Mouse (Mus musculus): ENCODE measurements around the gene Ube2e2. TPM values are rescaled to one million over a fixed set of nuclear protein-coding genes. Genes with fewer than 3 reads are reported as not detected.

Gene Ube2e2
- total and polyA plus RNA-seq, 3 experiments = not detected

GRCm38 (mm10) chr14:18618603-18619002 lies 275.5 kb downstream of the Ube2e2 start:
- H3K27me3 ChIP-seq (replicated peaks) = no peaks in the 10 kb centered on the region
- H3K4me3 ChIP-seq (replicated peaks in 1 of 3; ENCODE audit: low read depth in 2 of 3, low read length in 2 of 3, poor library complexity in 1 of 3) = no peak overlapping the region
- no peaks in the 10 kb centered on the region for H3K79me2 ChIP-seq (replicated peaks; ENCODE audit: control insufficient read depth, extremely low read depth, insufficient read depth, poor library complexity, severe bottlenecking)
- H3K4me1 ChIP-seq (ENCODE audit: control insufficient read depth in 1 of 2, insufficient read depth in 2 of 2) = no peaks in the 10 kb centered on the region
- no peak overlapping the region for H3K9ac ChIP-seq (ENCODE audit: insufficient read depth, low read depth)
- dilution Hi-C loops (cut with MboI; ENCODE audit: extremely low pct_ligation_motif_present, extremely low pct_unique_long_range_greater_than_20kb, low sequenced_read_pairs) = no loop called here
- H3K36me3 ChIP-seq (replicated peaks in 1 of 2; ENCODE audit: control insufficient read depth in 1 of 2, insufficient read depth in 1 of 2, low read length in 1 of 2) = no peaks in the 10 kb centered on the region
- no peak overlapping the region for H3K4me2 ChIP-seq (ENCODE audit: insufficient read depth, low read depth, poor library complexity, severe bottlenecking)
- H3K27ac ChIP-seq (ENCODE audit: insufficient read depth, low read depth) = no peak overlapping the region
- in situ Hi-C loops (cut with MboI; ENCODE audit: low pct_ligation_motif_present, low pct_unique_long_range_greater_than_20kb, low sequenced_read_pairs) = no loop called here
- H3K9me3 ChIP-seq (replicated peaks; ENCODE audit: low read length) = no peaks in the 10 kb centered on the region
- no peak for DNase-seq (ENCODE audit: extremely low read depth)
- TF ChIP-seq ZNF384 (IDR thresholded peaks at IDR 0.05; ENCODE audit: low read depth, low read length) (no peak), CHD2 (IDR thresholded peaks at IDR 0.05; ENCODE audit: low read length) (no peak), TBP (conservative IDR thresholded peaks at IDR 0.05; ENCODE audit: low read depth, low read length) (no peak), CTCF (conservative IDR thresholded peaks at IDR 0.05 in 1 of 2, IDR thresholded peaks at IDR 0.05 in 1 of 2; ENCODE audit: low read depth in 2 of 2, low read length in 2 of 2) (no peak), POLR2A (IDR thresholded peaks at IDR 0.05; ENCODE audit: low read depth, low read length) (no peak), IRF4 (IDR thresholded peaks at IDR 0.05; ENCODE audit: low read depth, low read length) (no peak), E2F4 (IDR thresholded peaks at IDR 0.05; ENCODE audit: insufficient replicate concordance, low read depth, low read length) (no peak), RAD21 (IDR thresholded peaks at IDR 0.05; ENCODE audit: low read depth, low read length) (no peak), POLR2AphosphoS2 (IDR thresholded peaks at IDR 0.05; ENCODE audit: low read depth, low read length) (no peak), EP300 (IDR thresholded peaks at IDR 0.05; ENCODE audit: low read length) (no peak), MEF2A (IDR thresholded peaks at IDR 0.05; ENCODE audit: borderline replicate concordance, low read depth, low read length) (no peak), ZC3H11A (IDR thresholded peaks at IDR 0.05; ENCODE audit: low read depth, low read length) (no peak), NRF1 (IDR thresholded peaks at IDR 0.05; ENCODE audit: low read depth, low read length) (no peak), MYC (IDR thresholded peaks at IDR 0.05; ENCODE audit: low read depth, low read length) (no peak), NELFE (IDR thresholded peaks at IDR 0.05; ENCODE audit: low read depth, low read length) (no peak), JUND (conservative IDR thresholded peaks at IDR 0.05; ENCODE audit: low read depth, low read length) (no peak), SIN3A (IDR thresholded peaks at IDR 0.05; ENCODE audit: low read length) (no peak), SMC3 (IDR thresholded peaks at IDR 0.05; ENCODE audit: low read depth, low read length) (no peak), ZMIZ1 (IDR thresholded peaks at IDR 0.05; ENCODE audit: low read depth, low read length) (no peak)

GRCm38 (mm10) chr14:18601927-18602326 lies 292.1 kb downstream of the Ube2e2 start:
- Histone ChIP-seq H3K79me2 (replicated peaks; ENCODE audit: control insufficient read depth, extremely low read depth, insufficient read depth, poor library complexity, severe bottlenecking) (no peaks in the 10 kb centered on the region), H3K4me1 (ENCODE audit: control insufficient read depth in 1 of 2, insufficient read depth in 2 of 2) (peaks cover 0 to 7% of the 10 kb centered on the region in 2 experiments; a peak in 1 of 4 replicates), H3K9me3 (replicated peaks; ENCODE audit: low read length) (no peaks in the 10 kb centered on the region), H3K4me3 (replicated peaks in 1 of 3; ENCODE audit: low read depth in 2 of 3, low read length in 2 of 3, poor library complexity in 1 of 3) (no peak overlapping the region), H3K4me2 (ENCODE audit: insufficient read depth, low read depth, poor library complexity, severe bottlenecking) (no peak overlapping the region), H3K27ac (ENCODE audit: insufficient read depth, low read depth) (no peak overlapping the region), H3K36me3 (replicated peaks in 1 of 2; ENCODE audit: control insufficient read depth in 1 of 2, insufficient read depth in 1 of 2, low read length in 1 of 2) (no peaks in the 10 kb centered on the region), H3K9ac (ENCODE audit: insufficient read depth, low read depth) (no peak overlapping the region), H3K27me3 (replicated peaks) (no peaks in the 10 kb centered on the region)
- dilution Hi-C loops (cut with MboI; ENCODE audit: extremely low pct_ligation_motif_present, extremely low pct_unique_long_range_greater_than_20kb, low sequenced_read_pairs) = no loop called here
- no peak for TF ChIP-seq E2F4 (IDR thresholded peaks at IDR 0.05; ENCODE audit: insufficient replicate concordance, low read depth, low read length)
- no peak for TF ChIP-seq SMC3 (IDR thresholded peaks at IDR 0.05; ENCODE audit: low read depth, low read length)
- TF ChIP-seq NELFE (IDR thresholded peaks at IDR 0.05; ENCODE audit: low read depth, low read length) = no peak
- no peak for TF ChIP-seq BHLHE40 (IDR thresholded peaks at IDR 0.05; ENCODE audit: low read depth, low read length)
- TF ChIP-seq TCF12 (IDR thresholded peaks at IDR 0.05; ENCODE audit: low read depth, low read length) = no peak
- TF ChIP-seq CHD2 (IDR thresholded peaks at IDR 0.05; ENCODE audit: low read length) = no peak
- TF ChIP-seq MEF2A (IDR thresholded peaks at IDR 0.05; ENCODE audit: borderline replicate concordance, low read depth, low read length) = no peak
- TF ChIP-seq HCFC1 (IDR thresholded peaks at IDR 0.05; ENCODE audit: low read depth, low read length) = no peak
- no peak for TF ChIP-seq CHD1 (IDR thresholded peaks at IDR 0.05; ENCODE audit: low read depth, low read length)
- TF ChIP-seq ELF1 (IDR thresholded peaks at IDR 0.05; ENCODE audit: low read depth, low read length) = no peak
- no peak for TF ChIP-seq CTCF (conservative IDR thresholded peaks at IDR 0.05 in 1 of 2, IDR thresholded peaks at IDR 0.05 in 1 of 2; ENCODE audit: low read depth in 2 of 2, low read length in 2 of 2)
- TF ChIP-seq POLR2AphosphoS2 (IDR thresholded peaks at IDR 0.05; ENCODE audit: low read depth, low read length) = no peak
- TF ChIP-seq USF1 (IDR thresholded peaks at IDR 0.05; ENCODE audit: low read depth, low read length) = no peak
- TF ChIP-seq RAD21 (IDR thresholded peaks at IDR 0.05; ENCODE audit: low read depth, low read length) = no peak
- in situ Hi-C loops (cut with MboI; ENCODE audit: low pct_ligation_motif_present, low pct_unique_long_range_greater_than_20kb, low sequenced_read_pairs) = no loop called here
- DNase-seq (ENCODE audit: extremely low read depth) = no peak

Measured in CH12.LX (cell line).